Mouse (Mus musculus): ENCODE data around the gene Srsf10.

The Srsf10 gene

DNA sequence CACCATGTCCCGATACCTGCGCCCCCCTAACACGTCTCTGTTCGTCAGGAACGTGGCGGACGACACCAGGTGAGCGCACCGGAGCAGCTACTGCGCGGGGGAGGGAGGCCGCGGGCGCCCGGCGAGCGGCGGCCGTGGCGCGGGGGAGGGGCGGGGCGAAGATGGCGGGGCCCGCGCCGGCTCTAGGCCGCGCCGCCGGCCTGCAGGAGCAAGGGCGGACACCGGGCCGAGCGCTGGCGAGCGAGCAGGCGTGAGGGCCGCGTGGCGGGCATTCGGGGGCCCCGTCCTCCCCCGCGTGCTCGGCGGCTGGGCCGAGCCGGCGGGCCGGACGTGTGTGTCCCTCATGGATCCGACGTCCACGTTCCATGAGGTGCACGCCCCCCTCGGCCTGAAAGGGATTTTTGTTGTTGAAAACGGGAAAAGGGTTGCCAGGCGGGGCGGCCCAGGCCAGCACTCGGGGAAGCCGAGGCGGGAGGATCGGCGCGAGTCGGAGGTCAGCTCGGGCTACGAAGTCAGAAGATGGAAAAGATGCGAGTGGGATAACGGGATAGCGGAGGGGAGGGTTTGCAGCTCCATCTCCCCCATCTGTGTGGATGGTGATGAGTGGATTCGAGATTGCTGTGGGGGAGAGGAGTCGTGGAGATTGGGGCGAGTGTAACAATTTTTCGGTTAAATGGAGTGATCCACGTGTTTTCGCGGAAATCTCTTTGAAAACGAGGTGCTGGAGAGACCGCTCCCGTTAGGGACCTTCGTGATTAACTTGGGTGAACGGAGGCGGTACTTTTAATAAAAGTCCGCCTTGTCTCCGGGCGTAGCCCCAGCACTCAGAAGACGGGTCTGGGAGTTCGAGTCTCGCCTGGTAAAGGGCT lies 910 bp downstream of the Srsf10 start:
- DNase-seq: peak; percentile 71 to 75

DNA sequence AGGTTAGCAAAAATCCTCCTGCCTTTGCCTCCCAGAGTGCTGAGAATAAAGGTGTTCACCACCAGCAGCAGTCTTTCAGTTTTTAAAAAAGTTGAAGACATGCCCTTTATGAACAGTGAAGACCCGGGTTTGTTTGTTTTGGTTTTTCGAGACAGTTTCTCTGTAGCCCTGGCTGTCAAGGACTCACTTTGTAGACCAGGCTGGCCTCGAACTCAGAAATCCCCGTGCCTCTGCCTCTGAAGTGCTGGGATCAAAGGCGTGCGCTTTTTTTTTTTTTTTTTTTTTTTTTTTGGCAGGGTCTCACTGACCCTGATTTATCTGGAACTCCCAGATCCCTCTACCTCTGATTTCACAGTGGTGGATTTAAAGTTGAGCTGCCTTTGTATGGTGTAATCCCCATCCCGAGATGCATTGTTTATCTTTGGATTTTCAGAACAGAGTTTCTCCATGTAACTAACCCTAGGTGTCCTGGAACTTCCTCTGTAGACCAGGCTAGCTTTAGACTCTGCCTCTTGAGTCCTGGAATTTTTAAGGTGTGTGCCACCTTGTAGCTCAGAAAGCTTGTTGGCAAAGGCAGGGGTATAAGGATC lies 2.1 kb downstream of the Srsf10 start:
- DNase-seq: no peak

DNA sequence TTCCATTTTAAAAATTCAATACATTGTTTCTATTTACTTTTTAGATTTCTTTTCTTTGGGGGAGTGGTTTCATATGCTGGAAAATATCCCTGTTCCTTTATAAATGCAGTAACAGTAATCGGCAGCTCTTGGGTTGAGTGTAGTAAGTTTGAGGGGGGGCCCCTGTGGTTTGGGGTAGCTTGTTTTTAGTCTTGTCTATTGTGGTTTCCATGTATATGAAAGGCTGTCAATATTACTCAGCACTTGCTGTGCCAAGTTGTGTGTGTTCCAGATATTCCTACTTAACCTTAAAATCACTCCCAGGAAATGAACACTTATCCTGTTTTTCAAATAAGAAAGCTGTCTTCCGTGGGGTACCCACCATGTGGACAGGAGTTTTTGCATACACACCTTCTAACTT lies 13.4 kb downstream of the Srsf10 start:
- DNase-seq: no peak

DNA sequence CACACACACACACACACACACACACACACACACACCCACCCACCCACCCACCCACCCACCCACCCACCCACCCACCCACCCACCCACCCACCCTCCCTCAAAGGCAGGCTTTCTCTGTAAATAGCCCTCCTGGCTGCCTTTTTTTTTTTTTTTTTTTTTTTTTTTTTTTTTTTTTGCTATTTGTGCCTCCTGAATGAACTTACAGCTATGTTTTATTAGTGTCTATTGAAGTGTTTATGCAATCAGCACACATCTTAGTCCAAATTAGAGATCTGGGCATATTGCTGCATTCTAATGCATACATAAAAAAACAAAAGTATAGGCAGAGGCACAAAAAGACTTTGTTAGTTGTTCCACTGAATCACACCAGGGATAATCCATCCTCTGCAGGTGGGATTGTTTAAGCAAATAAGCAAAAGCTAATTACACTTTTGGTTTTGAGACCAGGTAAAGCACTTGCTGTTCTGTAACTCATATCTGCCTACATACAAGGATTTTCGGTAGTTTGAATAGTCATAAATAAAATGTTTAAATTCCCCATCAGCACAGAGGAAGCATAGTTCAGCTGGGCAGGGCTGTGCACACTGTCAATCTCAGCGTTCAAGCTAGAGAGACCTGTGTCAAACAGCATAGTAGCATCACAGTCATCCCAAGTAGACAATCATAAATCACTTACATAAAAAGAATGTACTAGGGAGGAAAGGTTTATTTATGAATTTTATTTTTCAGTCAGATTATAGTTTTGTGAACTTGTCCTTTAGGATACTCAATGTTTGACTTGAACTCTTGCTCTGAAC lies 14.9 kb downstream of the Srsf10 start:
- DNase-seq: no peak

DNA sequence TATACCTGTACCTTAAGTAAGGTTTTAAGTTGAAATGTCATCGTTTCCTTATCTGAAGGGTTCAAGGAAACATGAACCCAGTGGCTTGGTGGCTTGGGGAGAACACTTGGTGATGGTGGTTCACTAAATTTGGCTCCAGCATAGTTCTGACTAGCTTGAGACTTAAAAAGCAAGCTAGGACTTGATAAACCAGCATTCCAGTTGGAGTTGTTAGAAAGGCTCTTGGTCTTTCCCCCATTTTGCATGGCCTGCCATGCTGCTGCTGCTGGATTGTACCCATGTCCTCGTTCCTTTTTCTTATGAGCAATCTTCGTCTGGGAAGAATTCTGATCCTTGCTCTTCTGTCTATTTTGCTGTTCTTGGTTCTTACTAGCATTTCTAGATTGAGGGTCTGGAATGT lies 16.5 kb downstream of the Srsf10 start:
- DNase-seq: no peak

DNA sequence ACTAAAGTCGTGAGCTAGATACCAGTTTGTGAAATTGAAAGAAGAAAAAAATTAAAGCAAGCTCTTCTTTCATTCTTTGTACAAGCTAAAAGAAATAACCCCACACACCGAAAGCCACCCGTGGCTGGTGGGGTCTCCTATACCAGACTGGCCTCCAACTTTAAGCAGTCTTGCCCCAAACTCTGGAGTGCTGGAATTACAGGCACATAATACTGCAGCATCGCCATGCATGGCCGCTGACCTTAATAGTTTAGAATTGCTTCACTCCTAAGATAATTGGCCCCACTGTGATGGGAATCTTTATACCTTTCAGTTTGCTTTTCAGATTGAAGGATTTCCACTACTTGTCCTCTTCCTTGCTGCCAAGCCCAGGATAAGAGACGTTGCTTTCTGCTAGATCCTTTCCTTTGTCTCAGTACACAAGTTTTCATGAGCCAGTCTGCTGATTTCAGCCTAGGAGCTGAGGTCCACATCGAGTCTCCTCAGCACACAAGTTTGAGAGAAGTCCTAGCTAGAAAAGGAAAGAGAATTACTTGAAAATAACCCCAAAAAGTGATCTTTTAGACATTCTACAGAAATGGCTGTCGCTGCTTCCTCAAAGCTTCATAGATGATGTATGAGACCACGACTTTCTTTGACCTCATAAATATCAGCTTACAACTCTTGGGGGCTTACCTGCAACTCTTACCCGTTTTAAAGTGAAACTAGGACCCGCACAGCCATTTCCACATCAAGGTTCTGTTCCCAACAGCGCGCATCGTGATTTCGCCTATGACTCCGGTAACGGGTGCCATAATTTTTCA lies 17.2 kb downstream of the Srsf10 start:
- no peak for DNase-seq

DNA sequence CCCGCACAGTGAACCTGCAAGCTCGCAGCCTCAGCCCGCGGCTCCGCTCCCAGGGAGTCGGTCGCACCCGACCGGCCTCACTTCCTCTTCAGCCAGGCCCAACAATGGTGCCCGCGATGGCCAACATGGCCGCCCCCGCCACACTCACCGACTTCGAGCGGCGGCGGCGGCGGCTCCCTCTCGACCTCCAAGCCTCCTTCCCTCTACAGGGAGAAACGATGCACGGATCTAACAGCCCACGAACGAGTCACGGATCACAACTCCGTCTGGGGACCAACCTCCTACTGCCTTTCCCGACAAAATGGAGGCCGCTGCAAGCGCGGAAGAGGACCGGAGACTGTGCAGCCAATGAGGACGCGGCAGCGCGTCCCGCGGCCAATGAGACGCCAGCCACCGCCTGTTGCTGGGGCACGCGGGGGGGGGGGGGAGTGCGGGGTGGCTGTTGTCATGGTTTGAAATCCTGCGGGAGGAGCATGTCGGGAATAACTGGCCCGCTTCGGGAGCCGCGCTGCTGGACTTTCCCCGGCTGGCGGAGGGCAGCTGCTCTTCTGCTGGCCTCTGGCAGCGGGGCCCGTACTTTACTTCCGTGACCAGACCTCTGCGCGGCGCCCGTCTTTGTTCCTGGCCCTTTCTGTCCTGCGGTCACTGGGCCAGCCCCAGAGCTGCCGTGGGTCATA lies 18.1 kb downstream of the Srsf10 start, which contains the start of gene Pnrc2:
Gene Pnrc2 (minus strand): TSS at position 325 of the 677 bp plus-strand sequence.
- DNase-seq: peak; percentile 90 to 92

DNA sequence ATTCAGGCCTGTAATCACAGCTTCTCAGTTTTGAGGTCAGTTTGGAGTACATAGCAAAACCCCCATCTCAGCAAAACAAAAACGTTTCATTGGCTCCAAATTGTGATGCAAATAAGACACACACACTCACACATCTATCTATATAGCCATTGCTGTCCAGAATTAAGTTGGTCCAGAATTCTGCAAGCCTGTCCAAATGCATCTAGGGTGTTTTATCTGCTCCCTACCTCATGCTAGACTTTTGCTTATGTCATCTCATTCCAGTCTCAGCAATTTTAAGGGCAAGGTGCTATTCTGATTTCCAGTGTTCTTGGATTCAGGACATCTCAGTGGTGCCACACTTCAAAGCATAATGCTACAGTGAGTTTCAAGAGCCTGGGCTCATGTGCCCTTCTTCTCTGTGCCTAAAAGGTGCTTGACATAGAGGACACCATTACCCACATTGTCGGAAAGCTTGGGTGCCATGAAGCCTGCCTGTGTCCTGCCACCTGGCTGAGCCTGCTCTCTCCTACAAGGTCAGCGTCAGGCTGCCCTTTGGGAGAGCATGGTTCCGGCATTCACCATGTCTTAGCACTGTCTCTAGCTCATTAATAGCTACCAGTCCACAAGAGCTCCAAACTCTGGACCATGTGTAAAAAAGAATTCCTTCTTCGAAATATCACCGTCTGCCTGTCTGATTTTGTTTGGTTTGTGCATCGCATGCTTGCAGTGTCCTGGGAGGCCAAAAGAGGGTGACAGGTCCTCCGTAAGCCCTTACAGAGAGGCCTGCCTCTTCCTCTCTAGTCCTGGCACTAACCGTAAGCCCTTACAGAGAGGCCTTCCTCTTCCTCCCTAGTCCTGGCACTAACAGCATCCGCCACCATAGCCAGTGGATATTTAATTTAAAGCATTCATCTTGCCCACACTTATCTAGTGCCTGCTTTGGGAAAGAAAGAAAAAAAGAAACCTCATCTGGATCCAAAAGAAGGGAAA lies 19.3 kb downstream of the Srsf10 start:
- no peak for DNase-seq

DNA sequence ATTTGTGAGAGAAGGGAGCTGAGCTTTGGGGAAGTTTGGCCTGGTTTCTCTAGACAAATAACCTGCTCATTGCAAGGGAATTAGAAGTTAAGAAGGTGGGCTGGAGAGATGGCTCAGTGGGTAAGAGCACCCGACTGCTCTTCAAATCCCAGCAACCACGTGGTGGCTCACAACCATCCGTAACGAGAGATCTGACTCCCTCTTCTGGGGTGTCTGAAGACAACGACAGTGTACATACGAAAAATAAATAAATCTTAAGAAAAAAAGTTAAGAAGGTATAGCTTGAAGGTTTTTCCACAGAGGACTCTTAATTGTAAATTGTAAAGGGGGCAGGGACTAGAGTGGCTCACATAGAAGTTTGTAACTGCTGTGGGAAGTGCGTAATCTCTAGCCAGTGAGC lies 20.0 kb downstream of the Srsf10 start:
- DNase-seq: no peak

DNA sequence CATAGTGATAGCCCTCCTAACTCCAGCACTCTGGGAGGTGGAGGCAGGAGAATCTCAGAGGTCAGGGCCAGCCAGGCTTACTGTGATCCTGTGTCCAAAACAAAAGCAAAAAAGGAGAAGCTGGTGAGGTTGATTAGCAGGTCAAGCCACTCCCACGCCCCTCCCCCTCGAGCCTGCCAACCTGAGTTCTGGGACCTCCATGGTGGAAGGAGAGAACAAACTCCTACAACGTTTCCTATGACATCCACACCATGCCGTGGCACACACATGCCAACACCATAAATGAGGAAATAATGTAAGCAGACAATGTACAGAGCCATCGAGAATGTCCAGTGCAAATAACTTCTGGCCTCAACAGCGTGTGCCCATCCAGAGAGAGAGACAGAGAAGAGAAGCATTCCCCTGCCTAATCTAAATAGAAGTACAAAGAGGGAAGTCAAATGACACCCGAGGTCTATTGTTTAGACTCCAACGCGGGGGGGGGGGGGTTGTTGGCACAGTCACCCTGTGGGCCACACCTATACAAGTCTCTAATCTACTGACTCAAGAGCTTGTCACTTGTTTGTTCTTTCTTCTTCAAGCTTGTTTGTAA lies 20.5 kb downstream of the Srsf10 start:
- DNase-seq: peak; percentile 77 to 79

DNA sequence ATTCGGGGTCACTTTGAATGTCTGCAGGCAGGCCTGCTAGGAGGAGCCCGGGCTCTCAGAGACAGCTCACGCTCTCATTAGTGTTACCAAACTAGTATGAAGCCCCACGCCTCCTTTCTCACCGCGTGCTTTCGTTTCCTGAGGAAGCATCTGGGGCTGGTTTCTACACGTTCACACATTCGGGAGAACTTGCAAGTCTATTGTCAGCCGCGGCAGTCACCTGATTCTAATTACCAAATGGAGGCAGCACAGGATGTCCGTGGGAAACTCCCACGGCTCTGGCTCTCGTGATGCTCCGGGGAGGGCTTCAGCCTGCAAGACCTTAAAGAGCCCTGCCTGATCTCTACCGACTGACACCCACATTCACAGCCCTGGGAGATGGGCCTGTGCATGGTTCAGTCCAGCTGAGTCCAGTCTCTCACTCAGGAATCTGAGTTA lies 21.1 kb downstream of the Srsf10 start:
- peak; percentile 88 for DNase-seq

DNA sequence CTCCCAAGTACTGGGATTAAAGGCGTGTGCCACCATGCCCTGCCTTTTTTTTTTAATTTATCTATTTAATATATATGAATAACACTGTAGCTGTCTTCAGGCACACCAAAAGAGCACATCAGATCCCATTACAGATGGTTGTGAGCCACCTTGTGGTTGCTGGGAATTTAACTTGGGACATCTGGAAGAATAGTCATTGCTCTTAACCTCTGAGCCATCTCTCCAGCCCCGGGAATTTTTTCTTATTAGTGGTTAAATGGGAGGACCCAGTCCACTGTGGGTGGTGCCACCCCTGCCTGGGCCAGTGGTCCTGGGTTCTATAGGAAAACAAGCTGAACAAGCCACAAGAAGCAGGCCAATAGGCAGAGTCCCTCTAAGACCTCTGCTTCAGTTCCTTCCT lies 22.2 kb downstream of the Srsf10 start:
- DNase-seq: no peak

DNA sequence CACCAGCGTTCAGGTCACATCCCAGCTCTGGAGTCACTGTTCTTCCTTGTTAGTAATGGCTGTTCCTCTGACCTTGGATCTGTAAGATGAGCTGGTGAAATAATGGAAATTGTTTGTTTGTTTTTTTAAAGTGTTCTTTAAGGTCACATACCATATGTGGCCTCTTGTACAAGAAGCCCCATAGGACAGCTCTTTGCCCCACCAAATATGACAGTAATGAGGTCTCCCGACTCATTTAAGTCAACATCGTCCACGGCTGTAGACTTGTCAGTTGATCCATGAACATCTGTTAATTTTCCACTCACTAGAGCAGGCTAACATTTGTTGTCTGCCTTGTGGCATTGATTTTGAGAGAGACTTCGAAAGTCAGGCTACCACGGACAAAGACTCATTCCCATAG lies 23.5 kb downstream of the Srsf10 start:
- DNase-seq: no peak

DNA sequence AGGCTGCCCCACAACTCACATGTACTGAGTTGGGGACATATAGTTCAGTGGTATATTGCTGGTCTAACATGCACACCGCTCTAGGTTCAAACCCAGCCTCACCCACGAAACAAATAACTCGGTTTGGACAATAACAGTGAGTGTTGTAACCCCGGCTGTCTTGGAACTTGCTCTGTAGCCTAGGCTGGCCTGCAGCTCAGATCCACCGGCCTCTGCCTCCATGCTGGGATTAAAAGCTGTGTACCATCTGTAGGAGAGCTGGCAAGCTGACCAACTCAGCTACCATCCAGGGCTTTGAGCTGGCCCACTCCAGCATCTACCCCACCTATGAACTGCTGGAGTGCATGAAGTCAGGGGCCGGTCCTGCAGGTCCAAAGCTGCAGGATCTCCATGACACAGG lies 24.5 kb downstream of the Srsf10 start:
- no peak for DNase-seq

DNA sequence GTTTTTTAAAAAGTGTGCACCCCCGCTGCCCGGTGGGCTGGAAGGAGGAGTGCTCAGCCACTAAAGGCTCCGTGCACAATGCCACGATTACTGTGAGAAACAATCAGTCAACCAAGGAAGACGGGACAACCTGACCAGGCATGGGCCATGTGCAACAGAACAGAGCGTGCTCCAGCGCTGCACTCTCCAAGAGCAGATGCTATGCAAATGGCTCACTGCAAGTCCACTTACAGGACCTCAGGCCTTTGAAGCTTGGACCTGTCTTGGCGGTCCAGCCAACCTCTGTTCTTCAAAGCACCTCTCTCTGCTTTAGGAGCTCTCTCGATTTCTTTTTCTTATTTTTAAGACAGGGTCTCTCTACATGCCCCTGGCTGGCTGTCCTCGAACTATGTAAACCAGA lies 25.0 kb downstream of the Srsf10 start:
- DNase-seq: no peak

DNA sequence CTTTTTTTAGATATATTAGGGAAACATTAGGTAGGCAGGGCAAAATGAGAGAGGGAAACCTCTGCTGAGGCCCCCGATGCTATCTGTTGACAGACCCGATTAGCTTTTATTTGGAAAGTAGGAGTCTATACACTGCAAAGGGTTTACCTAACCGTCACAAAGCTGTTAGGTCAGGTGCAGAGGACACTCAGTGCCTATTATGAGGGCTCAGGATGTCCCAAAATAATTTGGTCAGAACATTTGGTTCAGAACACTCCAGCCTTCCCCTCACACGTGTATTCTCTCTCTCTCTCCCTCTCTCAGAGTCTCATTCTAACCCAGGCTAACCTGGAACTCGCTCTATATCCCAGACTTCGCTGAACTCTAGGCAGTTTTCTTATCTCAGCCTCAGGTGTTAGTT lies 26.5 kb downstream of the Srsf10 start:
- DNase-seq: no peak

DNA sequence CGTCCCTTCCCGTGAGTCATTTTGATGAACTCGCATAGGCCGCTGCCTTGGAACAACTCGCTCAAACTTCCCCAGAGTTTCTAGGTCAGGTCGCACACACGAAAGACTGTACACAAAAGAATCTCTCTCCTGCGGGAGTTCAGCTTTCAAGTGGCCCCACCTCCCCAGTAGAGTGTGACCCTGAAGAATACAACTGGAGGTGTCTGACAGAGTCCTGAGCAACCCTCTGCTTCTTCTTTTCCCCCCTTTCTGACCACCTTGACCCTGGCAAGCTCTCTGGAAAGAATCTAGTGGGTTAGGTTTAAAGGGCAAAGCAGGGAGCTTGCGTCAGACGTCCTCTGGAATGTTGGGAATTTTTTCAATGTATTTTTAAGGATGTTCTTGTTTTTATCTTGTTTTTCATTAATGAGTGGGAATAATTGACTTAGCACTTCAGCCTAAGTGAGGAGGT lies 27.9 kb downstream of the Srsf10 start:
- peak in 1 of 2 experiments; percentile 38 for DNase-seq

DNA sequence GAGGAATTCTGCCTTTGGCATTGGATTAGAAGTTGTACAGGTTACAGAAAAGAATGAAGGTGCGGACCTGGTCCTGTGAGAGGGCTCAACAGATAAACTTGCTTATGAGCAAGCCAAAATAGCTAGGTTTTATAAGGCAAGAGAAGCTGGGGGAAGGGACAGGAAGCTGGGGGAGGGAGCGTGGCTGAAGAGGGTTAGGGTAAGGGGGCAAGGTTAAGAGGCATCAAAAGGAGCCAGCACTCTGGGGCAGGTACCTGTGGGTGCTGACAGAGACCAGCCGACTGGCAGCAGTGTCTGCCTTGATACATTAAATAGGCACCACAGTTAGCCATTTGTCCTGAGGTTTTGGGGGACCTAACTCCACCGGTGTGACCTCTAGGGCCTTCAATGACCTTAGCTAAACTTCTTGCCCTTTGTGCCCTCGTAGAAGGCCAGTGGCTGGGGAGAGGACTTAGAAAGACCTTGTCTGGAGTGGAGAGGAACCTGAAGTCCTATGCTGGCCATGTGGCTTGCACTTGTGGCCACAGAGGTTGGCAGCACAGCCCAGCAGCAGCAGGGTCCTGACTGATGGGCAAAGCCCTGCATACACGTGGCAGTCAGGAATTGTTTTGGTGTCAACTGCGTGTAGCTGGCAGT lies 28.5 kb downstream of the Srsf10 start:
- DNase-seq: no peak

DNA sequence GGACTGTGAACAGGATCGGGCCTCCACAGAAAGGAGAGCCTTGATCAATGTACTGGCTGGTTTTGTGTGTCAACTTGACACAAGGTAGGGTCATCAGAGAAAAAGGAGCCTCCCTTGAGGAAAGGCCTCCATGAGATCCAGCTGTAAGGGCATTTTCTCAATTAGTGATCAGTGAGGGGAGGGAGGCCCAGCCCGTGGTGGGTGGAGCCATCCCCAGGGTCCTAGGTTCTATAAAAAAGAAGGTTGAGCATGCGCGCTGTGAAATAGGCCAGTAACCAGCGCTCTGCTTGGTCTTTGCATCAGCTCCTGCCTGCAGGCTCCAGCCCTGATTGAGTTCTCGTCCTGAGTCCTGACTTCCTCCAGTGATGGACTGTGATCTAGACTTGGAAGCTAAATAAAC lies 29.0 kb downstream of the Srsf10 start:
- DNase-seq: no peak

DNA sequence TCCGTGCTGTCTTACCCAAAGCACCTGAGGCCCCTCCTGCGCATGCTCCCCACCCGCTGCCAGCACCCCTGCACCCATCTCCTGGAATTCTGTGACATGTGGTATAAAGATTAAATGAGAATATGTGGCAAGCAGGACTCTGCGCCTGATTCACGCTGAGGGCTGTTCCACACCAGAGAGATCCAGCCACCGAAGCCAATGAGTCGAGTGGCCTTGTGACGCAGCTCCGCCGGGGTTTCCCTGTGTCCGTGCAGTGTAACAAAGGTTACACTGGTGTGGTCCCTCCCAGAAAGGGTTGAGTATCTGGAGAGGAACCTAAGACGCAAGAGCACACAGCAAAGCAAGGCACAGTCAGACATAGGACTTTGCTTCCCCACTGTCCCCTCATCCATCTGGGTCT lies 30.1 kb downstream of the Srsf10 start:
- DNase-seq: no peak
